Mouse (Mus musculus): Measurements from ENCODE around the gene Celsr3.

Gene Celsr3

GRCm38 (mm10) chr9:108858792-108859527, 32.8 kb downstream of the Celsr3 start:
- no peak for DNase-seq

Measured in kidney, adult 18-20 months (tissue).